Mouse (Mus musculus) midbrain, embryonic 12.5 days (tissue): ENCODE results near the gene Pradc1. TPM values are rescaled to one million over a fixed set of nuclear protein-coding genes. Genes with fewer than 3 reads are reported as not detected.
A peak's percentile ranks its signal among the peaks of the same experiment; 100 is the strongest.

Experiments used
- ATAC-seq: fragments of 200-750 bp; cut with Nextera tagmentation; 2 replicates; pipeline ENCODE4 v1.8.0; 2017; ENCODE audit warnings: low read depth, moderate TSS enrichment, moderate library complexity; ENCODE audit not compliant: low FRiP score
- H3K27ac ChIP-seq: fragments of 300-500 bp; sonication (generic); replicated peaks from 2 replicates; pipeline ENCODE4 v1.5.1; 2016; ENCODE audit warnings: mild to moderate bottlenecking
- H3K27me3 ChIP-seq: fragments of 300-500 bp; sonication (generic); 2 replicates; pipeline ENCODE4 v1.6.1; 2016; ENCODE audit warnings: mild to moderate bottlenecking
- H3K36me3 ChIP-seq: fragments of 300-500 bp; sonication (generic); 2 replicates; pipeline ENCODE4 v1.6.1; 2016
- H3K4me1 ChIP-seq: fragments of 300-500 bp; sonication (generic); 2 replicates; pipeline ENCODE4 v1.6.1; 2016
- H3K4me2 ChIP-seq: fragments of 300-500 bp; sonication (generic); replicated peaks from 2 replicates; pipeline ENCODE4 v1.6.1; 2016; ENCODE audit warnings: mild to moderate bottlenecking, moderate library complexity
- H3K4me3 ChIP-seq: fragments of 300-500 bp; sonication (generic); 2 replicates; pipeline ENCODE4 v1.5.1; 2016; ENCODE audit warnings: mild to moderate bottlenecking
- H3K9ac ChIP-seq: fragments of 300-500 bp; sonication (generic); replicated peaks from 2 replicates; pipeline ENCODE4 v1.6.1; 2016; ENCODE audit warnings: mild to moderate bottlenecking, moderate library complexity
- H3K9me3 ChIP-seq: fragments of 300-500 bp; sonication (generic); 2 replicates; pipeline ENCODE4 v1.6.1; 2016; ENCODE audit warnings: mild to moderate bottlenecking
- WGBS: fragments of 180-500 bp; shearing (Covaris S2); methylation state at CpG from one replicate; pipeline ENCODE4 v1.1.7; 2016; 5-methylcytosine and 5-hydroxymethylcytosine counted together
- polyA plus RNA-seq: library from polyadenylated mRNA; unstranded; fragments of >200 nt; fragmentation: Nextera tagmentation; extraction: Ambion mirVana; gene quantifications from 2 replicates; pipeline ENCODE4 v1.2.1, GENCODE M21; 2016

Gene Pradc1
- polyA plus RNA-seq, result 29.4 and 31.6 TPM in 2 replicates

DNA sequence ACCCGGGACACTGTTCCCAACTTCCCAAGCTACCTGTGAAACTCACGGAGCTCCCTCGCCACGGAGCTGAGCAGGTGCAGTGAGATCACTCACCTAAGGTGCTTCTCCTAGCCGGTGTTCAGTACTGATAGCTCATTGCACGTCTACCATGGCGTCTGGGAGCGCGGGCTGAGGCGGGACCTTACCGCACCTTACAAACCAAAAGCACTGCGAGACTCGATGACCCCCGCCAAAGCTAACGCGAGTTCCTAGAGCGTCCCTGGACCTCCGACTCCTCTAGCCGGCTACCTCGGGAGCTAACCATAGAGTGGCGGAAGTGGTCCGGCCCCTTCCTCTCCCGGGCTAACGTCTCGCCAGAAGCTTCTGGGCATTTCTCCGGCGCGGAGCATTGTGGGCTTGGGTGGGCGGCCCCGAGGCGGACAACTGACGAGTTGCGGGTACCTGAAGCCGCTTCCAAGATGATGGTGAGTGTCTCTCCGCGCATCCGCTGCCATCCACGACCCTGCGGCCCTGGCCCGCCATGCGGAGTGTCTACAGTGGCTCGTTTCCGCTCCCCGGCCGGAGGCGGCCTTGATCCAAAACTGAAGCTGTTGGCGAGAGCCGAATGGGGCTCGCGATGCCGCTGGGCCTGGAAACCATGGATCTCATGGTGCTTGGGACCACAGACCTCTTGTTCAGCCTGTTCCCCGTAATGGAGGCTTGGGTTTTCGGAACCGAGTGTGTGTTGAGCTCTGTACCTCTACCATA, at the start of gene Pradc1:
Pradc1 (minus strand) TSS at position 307 of the 747 bp plus-strand sequence.
- peak within 1 kb of the TSS; percentile 73 for H3K4me3 ChIP-seq
- no peaks in the 10 kb centered on the region for H3K27me3 ChIP-seq
- under 1% methylated on average over 52 of the region's 54 CpGs for WGBS
- H3K27ac ChIP-seq, result peak within 1 kb of the TSS; percentile 86
- H3K9me3 ChIP-seq, result no peaks in the 10 kb centered on the region
- H3K4me1 ChIP-seq, result peaks cover 42% of the 10 kb centered on the region
- ATAC-seq, result peak; percentile 89
- H3K9ac ChIP-seq, result peak within 1 kb of the TSS; percentile 89
- peak within 1 kb of the TSS; percentile 95 for H3K4me2 ChIP-seq
- H3K36me3 ChIP-seq, result no peaks in the 10 kb centered on the region

- Histone ChIP-seq H3K27ac (no peak overlapping the region), H3K9me3 (no peaks in the 10 kb centered on the region), H3K27me3 (peaks cover 17% of the 10 kb centered on the region), H3K4me2 (no peak overlapping the region), H3K9ac (no peak overlapping the region), H3K36me3 (no peaks in the 10 kb centered on the region), H3K4me1 (peaks cover 21% of the 10 kb centered on the region), H3K4me3 (no peak overlapping the region)
- WGBS, result 75% methylated on average over 1 of the region's 1 CpGs
- no peak for ATAC-seq
Measured at GRCm38 (mm10) chr6:85500416-85500815, 48.6 kb upstream of the Pradc1 start.

DNA sequence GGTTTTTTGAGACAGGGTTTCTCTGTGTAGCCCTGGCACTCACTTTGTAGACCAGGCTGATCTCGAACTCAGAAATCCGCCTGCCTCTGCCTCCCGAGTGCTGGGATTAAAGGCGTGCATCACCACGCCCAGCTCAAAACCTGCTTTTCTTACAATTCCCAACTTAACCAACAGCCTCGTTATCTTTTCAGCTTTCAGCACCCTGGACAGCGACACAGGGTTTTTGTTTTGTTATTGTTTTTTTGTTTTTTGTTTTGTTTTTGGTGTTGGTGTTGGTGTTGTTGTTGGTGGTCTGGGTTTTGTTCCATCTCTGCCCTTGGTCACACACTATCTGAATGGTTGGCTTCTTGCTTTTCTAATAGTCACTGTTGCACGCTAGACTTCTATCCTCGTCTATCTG, 46.4 kb upstream of the Pradc1 start:
- H3K36me3 ChIP-seq, result no peaks in the 10 kb centered on the region
- H3K9me3 ChIP-seq, result no peaks in the 10 kb centered on the region
- H3K4me1 ChIP-seq, result peaks cover 14% of the 10 kb centered on the region
- no peak overlapping the region for H3K4me2 ChIP-seq
- 72% methylated on average over 9 of the region's 9 CpGs for WGBS
- H3K4me3 ChIP-seq, result no peak overlapping the region
- H3K27me3 ChIP-seq, result peaks cover 1% of the 10 kb centered on the region
- no peak for ATAC-seq
- no peak overlapping the region for H3K9ac ChIP-seq
- no peak overlapping the region for H3K27ac ChIP-seq

- Histone ChIP-seq H3K27ac (no peak overlapping the region), H3K9me3 (no peaks in the 10 kb centered on the region), H3K36me3 (no peaks in the 10 kb centered on the region), H3K27me3 (no peaks in the 10 kb centered on the region; the same call in 1 of the 2 replicates), H3K9ac (no peak overlapping the region), H3K4me2 (no peak overlapping the region), H3K4me1 (peaks cover 5% of the 10 kb centered on the region), H3K4me3 (no peak overlapping the region)
- no peak for ATAC-seq
Measured at GRCm38 (mm10) chr6:85496976-85497375, 45.2 kb upstream of the Pradc1 start.

- peaks cover 10% of the 10 kb centered on the region; the same call in 1 of the 2 replicates for H3K27me3 ChIP-seq
- peaks cover 6% of the 10 kb centered on the region; the same call in 1 of the 2 replicates for H3K4me1 ChIP-seq
- ATAC-seq, result no peak
- H3K9me3 ChIP-seq, result no peaks in the 10 kb centered on the region
- no peak overlapping the region for H3K4me2 ChIP-seq
- 84% methylated on average over 3 of the region's 3 CpGs for WGBS
- no peak overlapping the region for H3K9ac ChIP-seq
- no peak overlapping the region for H3K27ac ChIP-seq
- H3K36me3 ChIP-seq, result no peaks in the 10 kb centered on the region
- no peak overlapping the region for H3K4me3 ChIP-seq
Measured at GRCm38 (mm10) chr6:85491606-85492005, 39.8 kb upstream of the Pradc1 start.

GRCm38 (mm10) chr6:85490252-85490651, 38.5 kb upstream of the Pradc1 start:
- H3K9ac ChIP-seq, result no peak overlapping the region
- WGBS, result 89% methylated on average over 4 of the region's 4 CpGs
- no peak for ATAC-seq
- peaks cover 24% of the 10 kb centered on the region for H3K27me3 ChIP-seq
- no peaks in the 10 kb centered on the region for H3K9me3 ChIP-seq
- H3K27ac ChIP-seq, result no peak overlapping the region
- H3K4me2 ChIP-seq, result no peak overlapping the region
- peaks cover 6% of the 10 kb centered on the region; the same call in 1 of the 2 replicates for H3K4me1 ChIP-seq
- H3K36me3 ChIP-seq, result no peaks in the 10 kb centered on the region
- no peak overlapping the region for H3K4me3 ChIP-seq

DNA sequence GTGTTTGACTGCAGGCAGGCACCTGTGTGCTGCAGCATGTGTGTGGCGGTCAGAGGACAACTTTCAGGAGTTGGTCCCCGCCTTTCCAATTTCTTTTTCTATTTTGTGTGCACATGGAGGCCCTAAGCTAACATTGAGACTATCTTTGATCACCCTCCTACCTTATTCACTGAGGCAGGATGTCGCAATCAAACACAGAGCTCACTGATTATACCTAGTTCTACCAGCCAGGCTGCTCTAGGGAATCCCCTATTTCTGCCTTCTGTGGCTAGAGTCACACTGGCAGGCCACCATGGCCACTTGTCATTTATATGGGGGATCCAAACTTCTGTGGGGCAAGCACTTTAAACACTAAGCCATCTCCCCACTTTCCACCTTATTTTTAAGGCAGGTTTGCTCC, 37.9 kb upstream of the Pradc1 start:
- no peaks in the 10 kb centered on the region for H3K36me3 ChIP-seq
- H3K9ac ChIP-seq, result no peak overlapping the region
- no peak for ATAC-seq
- peaks cover 8% of the 10 kb centered on the region for H3K4me1 ChIP-seq
- no peaks in the 10 kb centered on the region for H3K9me3 ChIP-seq
- no peak overlapping the region for H3K4me3 ChIP-seq
- H3K27me3 ChIP-seq, result peaks cover 29% of the 10 kb centered on the region
- H3K27ac ChIP-seq, result no peak overlapping the region
- H3K4me2 ChIP-seq, result no peak overlapping the region
- WGBS, result 76% methylated on average over 3 of the region's 3 CpGs

- H3K4me1 ChIP-seq, result peaks cover 18% of the 10 kb centered on the region
- ATAC-seq, result no peak
- no peak overlapping the region for H3K9ac ChIP-seq
- H3K9me3 ChIP-seq, result no peaks in the 10 kb centered on the region
- H3K4me2 ChIP-seq, result no peak overlapping the region
- 24% methylated on average over 4 of the region's 4 CpGs for WGBS
- no peak overlapping the region for H3K4me3 ChIP-seq
- peaks cover 41% of the 10 kb centered on the region for H3K27me3 ChIP-seq
- no peaks in the 10 kb centered on the region for H3K36me3 ChIP-seq
- H3K27ac ChIP-seq, result no peak overlapping the region
Measured at GRCm38 (mm10) chr6:85488510-85488909, 36.7 kb upstream of the Pradc1 start.

DNA sequence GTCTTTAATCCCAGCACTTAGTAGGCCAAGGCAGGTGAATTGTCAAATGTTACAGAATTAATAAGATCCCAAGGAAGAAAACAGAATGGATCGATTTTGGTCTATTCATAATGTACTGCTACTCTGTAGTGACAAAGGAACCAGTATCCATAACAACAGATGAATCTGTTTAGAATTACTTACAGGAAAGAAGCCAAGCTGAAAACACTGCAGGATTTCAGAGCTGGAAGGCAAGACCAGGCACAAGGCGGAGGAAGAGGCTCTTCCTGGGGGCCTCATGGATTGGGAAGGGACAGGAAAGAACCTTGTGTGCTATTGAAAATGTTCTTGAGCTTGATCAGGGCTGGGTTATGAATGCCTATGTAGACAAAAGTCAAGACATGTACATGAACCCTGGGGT, 34.0 kb upstream of the Pradc1 start:
- H3K9me3 ChIP-seq, result no peaks in the 10 kb centered on the region
- no peak for ATAC-seq
- H3K27ac ChIP-seq, result no peak overlapping the region
- H3K27me3 ChIP-seq, result peaks cover 58% of the 10 kb centered on the region
- 85% methylated on average over 2 of the region's 2 CpGs for WGBS
- no peak overlapping the region for H3K4me3 ChIP-seq
- no peaks in the 10 kb centered on the region for H3K36me3 ChIP-seq
- H3K9ac ChIP-seq, result no peak overlapping the region
- H3K4me1 ChIP-seq, result peaks cover 18% of the 10 kb centered on the region
- no peak overlapping the region for H3K4me2 ChIP-seq

DNA sequence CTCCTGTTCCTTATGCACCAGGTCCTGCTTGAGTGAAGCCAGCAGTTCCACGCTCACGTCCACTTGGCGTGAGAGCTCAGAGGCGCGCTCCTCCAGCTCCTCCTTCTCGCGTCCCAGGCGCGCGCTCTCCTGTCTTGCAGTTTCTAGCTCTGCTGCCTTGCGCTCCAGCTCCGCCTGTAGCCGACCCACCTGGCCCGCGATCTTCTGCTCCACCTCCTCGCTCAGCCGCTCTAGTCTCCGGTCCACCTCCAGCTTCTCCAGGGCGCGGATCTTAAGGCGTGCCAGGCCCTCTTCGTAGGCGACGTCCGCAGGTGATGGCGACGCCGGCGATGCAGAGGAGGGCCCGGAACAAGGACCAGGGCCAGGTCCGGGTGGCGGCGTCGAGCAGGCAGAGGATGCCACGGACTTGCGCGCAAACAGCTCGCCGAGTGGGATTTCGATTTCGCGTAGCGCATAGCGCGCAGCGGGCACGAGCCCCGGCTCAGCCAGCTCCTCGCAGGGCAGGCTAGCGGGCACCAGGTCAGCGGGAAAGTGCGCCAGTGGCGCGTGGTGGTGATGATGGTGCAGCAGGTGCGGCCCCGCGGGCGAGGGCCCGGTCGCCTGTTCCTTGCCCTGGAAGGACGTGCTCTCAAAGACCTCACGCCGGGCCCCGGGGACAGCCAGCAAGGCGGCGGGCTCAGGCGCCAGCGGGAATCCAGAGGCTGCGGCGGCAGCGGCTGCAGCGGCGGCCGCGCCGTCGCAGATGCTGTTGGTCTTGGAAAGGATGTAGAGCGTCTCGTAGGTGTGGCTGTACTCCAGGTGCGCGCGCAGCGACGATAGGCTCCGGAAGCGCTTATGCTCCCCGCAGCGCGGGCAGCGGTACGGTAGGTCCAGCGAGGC, 32.3 kb upstream of the Pradc1 start:
- Histone ChIP-seq H3K36me3 (no peaks in the 10 kb centered on the region), H3K27me3 (peaks cover 61% of the 10 kb centered on the region), H3K27ac (no peak overlapping the region), H3K9ac (peak overlapping the region; percentile 28; the same call in 1 of the 2 replicates), H3K4me3 (peak overlapping the region; percentile 37), H3K9me3 (no peaks in the 10 kb centered on the region), H3K4me1 (peaks cover 18% of the 10 kb centered on the region), H3K4me2 (peak overlapping the region; percentile 53)
- ATAC-seq, result no peak
- WGBS, result 3% methylated on average over 92 of the region's 92 CpGs

GRCm38 (mm10) chr6:85480685-85481084, 28.9 kb upstream of the Pradc1 start:
- no peaks in the 10 kb centered on the region for H3K9me3 ChIP-seq
- H3K36me3 ChIP-seq, result no peaks in the 10 kb centered on the region
- H3K4me3 ChIP-seq, result no peak overlapping the region
- no peak overlapping the region for H3K27ac ChIP-seq
- peaks cover 13% of the 10 kb centered on the region for H3K4me1 ChIP-seq
- peaks cover 49% of the 10 kb centered on the region for H3K27me3 ChIP-seq
- 84% methylated on average over 16 of the region's 16 CpGs for WGBS
- ATAC-seq, result no peak
- no peak overlapping the region for H3K9ac ChIP-seq
- H3K4me2 ChIP-seq, result no peak overlapping the region

GRCm38 (mm10) chr6:85479979-85480378, 28.2 kb upstream of the Pradc1 start:
- Histone ChIP-seq H3K9me3 (no peaks in the 10 kb centered on the region), H3K4me2 (no peak overlapping the region), H3K4me3 (no peak overlapping the region), H3K27ac (no peak overlapping the region), H3K27me3 (peaks cover 42% of the 10 kb centered on the region), H3K36me3 (no peaks in the 10 kb centered on the region), H3K4me1 (peaks cover 13% of the 10 kb centered on the region), H3K9ac (no peak overlapping the region)
- no peak for ATAC-seq
- 83% methylated on average over 5 of the region's 5 CpGs for WGBS
